Mouse (Mus musculus) sigmoid colon, adult 10 weeks (tissue): Measurements from ENCODE around the gene Tent5d. TPM values are rescaled to one million over a fixed set of nuclear protein-coding genes. Genes with fewer than 3 reads are reported as not detected.

Experiments
- polyA plus RNA-seq: library from polyadenylated mRNA; stranded (reverse); fragments of 350-450 nt; fragmentation: Illumina TruSeq; extraction: RNeasy Lipid Tissue Mini Kit (QIAGEN cat#74804); gene quantifications from one replicate; pipeline ENCODE4 v1.2.3, GENCODE M21; 2014; ENCODE audit warnings: low read depth, low replicate concordance

Tent5d gene
- polyA plus RNA-seq = not detected

DNA sequence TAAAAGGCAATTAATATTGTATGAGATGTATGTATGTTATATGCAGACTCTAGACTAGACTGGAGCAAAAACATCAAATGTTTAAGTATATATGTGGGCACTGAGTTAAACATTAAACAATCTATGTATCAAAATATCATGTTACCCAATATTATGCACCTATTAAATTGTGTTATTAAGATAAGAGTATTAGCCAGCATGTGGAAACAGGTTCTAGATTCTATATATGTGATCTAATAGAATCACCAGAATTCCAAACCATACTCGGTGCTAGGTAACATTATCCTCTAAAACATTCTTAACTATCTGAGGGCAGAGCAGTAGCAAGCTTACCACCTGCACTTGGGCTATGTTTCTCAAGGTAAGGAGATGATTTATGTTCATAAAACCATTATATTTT is at the start of gene Tent5d:
Gene Tent5d (plus strand): TSS at position 301 of the 400 bp plus-strand sequence.

GRCm38 (mm10) chrX:107816218-107816554 is 23.8 kb downstream of the Tent5d start, which contains the start of gene 2610002M06Rik:
Gene 2610002M06Rik (minus strand): TSS chrX:107816334.

Other genes starting within 250 kb of the Tent5d start
- gene Tbx22, start 124.6 kb upstream of the Tent5d start, polyA plus RNA-seq = not detected
- 68.7 TPM for gene 2610002M06Rik, start 23.7 kb downstream of the Tent5d start, polyA plus RNA-seq
- gene Gm732, start 155.9 kb downstream of the Tent5d start, polyA plus RNA-seq = not detected